Mouse (Mus musculus): Measurements from ENCODE around the gene Sval3. TPM values are rescaled to one million over a fixed set of nuclear protein-coding genes. Genes with fewer than 3 reads are reported as not detected.

Gene Sval3
- total RNA-seq (2014; rRNA removed): not detected in 2 replicates
- polyA plus RNA-seq (2012; rRNA removed): not detected in 2 replicates

- WGBS: 45% methylated on average over 1 of the region's 1 CpGs
- no peak for TF ChIP-seq POLR2A (IDR thresholded peaks at IDR 0.05; ENCODE audit: extremely low read depth, insufficient read depth, low read length)
- TF ChIP-seq CTCF (IDR thresholded peaks at IDR 0.05; ENCODE audit: low read depth, low read length): no peak
- H3K9ac ChIP-seq (ENCODE audit: low read depth, low read length): no peak within 1 kb of the TSS
Observed at GRCm38 (mm10) chr6:41967840-41968239, at the start of gene Sval3. Sval3 (plus strand) TSS chr6:41968140.

GRCm38 (mm10) chr6:41951330-41951729, 16.6 kb upstream of the Sval3 start, which contains the start of gene Sval1:
Sval1 (plus strand) TSS chr6:41951630.
- H3K79me2 ChIP-seq (ENCODE audit: control insufficient read depth, insufficient read depth, low read length): no peaks in the 10 kb centered on the region
- 76% methylated on average over 1 of the region's 1 CpGs for WGBS
- H3K4me1 ChIP-seq (ENCODE audit: control insufficient read depth, insufficient read depth, low read length): no peaks in the 10 kb centered on the region
- H3K9ac ChIP-seq (ENCODE audit: low read depth, low read length): no peak within 1 kb of the TSS
- no peaks in the 10 kb centered on the region for H3K27me3 ChIP-seq (ENCODE audit: control insufficient read depth, insufficient read depth, low read length)
- H3K36me3 ChIP-seq (ENCODE audit: control insufficient read depth, insufficient read depth, low read length): no peaks in the 10 kb centered on the region
- H3K4me3 ChIP-seq (ENCODE audit: insufficient read depth, low read depth, low read length): no peak within 1 kb of the TSS
- TF ChIP-seq POLR2A (IDR thresholded peaks at IDR 0.05; ENCODE audit: extremely low read depth, insufficient read depth, low read length) (no peak), CTCF (IDR thresholded peaks at IDR 0.05; ENCODE audit: low read depth, low read length) (no peak)
- DNase-seq (ENCODE audit: extremely low read depth, low read depth, low spot score): no peak
- no peak within 1 kb of the TSS for H3K27ac ChIP-seq (replicated peaks; ENCODE audit: insufficient read depth, low read depth, low read length)

More at GRCm38 (mm10) chr6:41967840-41968239, at the start of gene Sval3:
- H3K36me3 ChIP-seq (ENCODE audit: control insufficient read depth, insufficient read depth, low read length): no peaks in the 10 kb centered on the region
- H3K27me3 ChIP-seq (ENCODE audit: control insufficient read depth, insufficient read depth, low read length): no peaks in the 10 kb centered on the region
- no peak within 1 kb of the TSS for H3K27ac ChIP-seq (replicated peaks; ENCODE audit: insufficient read depth, low read depth, low read length)
- no peak within 1 kb of the TSS for H3K4me3 ChIP-seq (ENCODE audit: insufficient read depth, low read depth, low read length)
- no peak for DNase-seq (ENCODE audit: extremely low read depth, low read depth, low spot score)
- no peaks in the 10 kb centered on the region for H3K4me1 ChIP-seq (ENCODE audit: control insufficient read depth, insufficient read depth, low read length)
- H3K79me2 ChIP-seq (ENCODE audit: control insufficient read depth, insufficient read depth, low read length): no peaks in the 10 kb centered on the region

Other genes with a start within 250 kb of the Sval3 start
- not detected in 2 replicates for gene Olfr459, start 193.0 kb upstream of the Sval3 start, total RNA-seq (2014; rRNA removed)
- not detected in 2 replicates for gene Olfr459, start 193.0 kb upstream of the Sval3 start, polyA plus RNA-seq (2012; rRNA removed)
- gene Pip, start 120.6 kb upstream of the Sval3 start, total RNA-seq (2014; rRNA removed): not detected in 2 replicates
- not detected in 2 replicates for gene Pip, start 120.6 kb upstream of the Sval3 start, polyA plus RNA-seq (2012; rRNA removed)
- not detected in 2 replicates for gene Sval2, start 115.2 kb upstream of the Sval3 start, total RNA-seq (2014; rRNA removed)
- gene Sval2, start 115.2 kb upstream of the Sval3 start, polyA plus RNA-seq (2012; rRNA removed): not detected in 2 replicates
- gene Sval1, start 16.5 kb upstream of the Sval3 start, total RNA-seq (2014; rRNA removed): not detected in 2 replicates
- gene Sval1, start 16.5 kb upstream of the Sval3 start, polyA plus RNA-seq (2012; rRNA removed): not detected in 2 replicates
- not detected in 2 replicates for gene Sva, start 70.3 kb downstream of the Sval3 start, total RNA-seq (2014; rRNA removed)
- gene Sva, start 70.3 kb downstream of the Sval3 start, polyA plus RNA-seq (2012; rRNA removed): not detected in 2 replicates
- not detected in 2 replicates for gene Tas2r139, start 172.8 kb downstream of the Sval3 start, total RNA-seq (2014; rRNA removed)
- gene Tas2r139, start 172.8 kb downstream of the Sval3 start, polyA plus RNA-seq (2012; rRNA removed): not detected in 2 replicates
- not detected in 2 replicates for gene Tas2r144, start 247.2 kb downstream of the Sval3 start, total RNA-seq (2014; rRNA removed)
- gene Tas2r144, start 247.2 kb downstream of the Sval3 start, polyA plus RNA-seq (2012; rRNA removed): not detected in 2 replicates